Mouse (Mus musculus) intestine, embryonic 14.5 days (tissue): Measurements from ENCODE around the gene Caskin1. TPM values are rescaled to one million over a fixed set of nuclear protein-coding genes. Genes with fewer than 3 reads are reported as not detected.

Experiments used
- ATAC-seq: fragments of 200-750 bp; cut with Nextera tagmentation; replicated peaks from 2 replicates; pipeline ENCODE4 v1.8.0; 2017; ENCODE audit warnings: low read depth, moderate number of reproducible peaks, moderate TSS enrichment, moderate library complexity; ENCODE audit not compliant: low FRiP score, low TSS enrichment
- DNase-seq: peaks from one replicate; pipeline ENCODE4 v3.0.0-alpha.2; 2018; ENCODE audit warnings: low spot score
- H3K27ac ChIP-seq: fragments of 300-500 bp; sonication (generic); 2 replicates; pipeline ENCODE4 v1.5.1; 2014; ENCODE audit warnings: low read depth, mild to moderate bottlenecking, control low read depth
- H3K27me3 ChIP-seq: fragments of 300-500 bp; sonication (generic); replicated peaks from 2 replicates; pipeline ENCODE4 v1.6.1; 2014; ENCODE audit warnings: low read length, control low read depth; ENCODE audit not compliant: control insufficient read depth, insufficient read depth
- H3K36me3 ChIP-seq: fragments of 300-500 bp; sonication (generic); 2 replicates; pipeline ENCODE4 v1.6.1; 2014; ENCODE audit warnings: low read length, control low read depth; ENCODE audit not compliant: control insufficient read depth, insufficient read depth
- H3K4me1 ChIP-seq: fragments of 300-500 bp; sonication (generic); replicated peaks from 2 replicates; pipeline ENCODE4 v1.6.1; 2014; ENCODE audit warnings: low read length, control low read depth, mixed read lengths; ENCODE audit not compliant: control insufficient read depth, insufficient read depth
- H3K4me2 ChIP-seq: fragments of 300-500 bp; sonication (generic); 2 replicates; pipeline ENCODE4 v1.6.1; 2014; ENCODE audit warnings: low read length
- H3K4me3 ChIP-seq: fragments of 300-500 bp; sonication (generic); 2 replicates; pipeline ENCODE4 v1.5.1; 2014; ENCODE audit warnings: low read depth, low read length, control low read depth, mixed read lengths
- H3K9ac ChIP-seq: fragments of 300-500 bp; sonication (generic); 2 replicates; pipeline ENCODE4 v1.6.1; 2014; ENCODE audit warnings: mild to moderate bottlenecking, low read length
- H3K9me3 ChIP-seq: fragments of 300-500 bp; sonication (generic); 2 replicates; pipeline ENCODE4 v1.6.1; 2016; ENCODE audit warnings: low read length, control low read depth; ENCODE audit not compliant: control insufficient read depth
- WGBS: fragments of 180-500 bp; shearing (Covaris S2); extraction: QIAGEN DNeasy Blood & Tissue Kit; methylation state at CpG from one replicate; pipeline ENCODE4 v1.1.7; 2014; 5-methylcytosine and 5-hydroxymethylcytosine counted together
- polyA plus RNA-seq: library from polyadenylated mRNA; unstranded; fragments of >200 nt; fragmentation: Nextera tagmentation; extraction: Ambion mirVana; gene quantifications from 2 replicates; pipeline ENCODE4 v1.2.1, GENCODE M21; 2014

The Caskin1 gene
- polyA plus RNA-seq, 1 experiment from 2014 or later: 2.8 TPM

DNA sequence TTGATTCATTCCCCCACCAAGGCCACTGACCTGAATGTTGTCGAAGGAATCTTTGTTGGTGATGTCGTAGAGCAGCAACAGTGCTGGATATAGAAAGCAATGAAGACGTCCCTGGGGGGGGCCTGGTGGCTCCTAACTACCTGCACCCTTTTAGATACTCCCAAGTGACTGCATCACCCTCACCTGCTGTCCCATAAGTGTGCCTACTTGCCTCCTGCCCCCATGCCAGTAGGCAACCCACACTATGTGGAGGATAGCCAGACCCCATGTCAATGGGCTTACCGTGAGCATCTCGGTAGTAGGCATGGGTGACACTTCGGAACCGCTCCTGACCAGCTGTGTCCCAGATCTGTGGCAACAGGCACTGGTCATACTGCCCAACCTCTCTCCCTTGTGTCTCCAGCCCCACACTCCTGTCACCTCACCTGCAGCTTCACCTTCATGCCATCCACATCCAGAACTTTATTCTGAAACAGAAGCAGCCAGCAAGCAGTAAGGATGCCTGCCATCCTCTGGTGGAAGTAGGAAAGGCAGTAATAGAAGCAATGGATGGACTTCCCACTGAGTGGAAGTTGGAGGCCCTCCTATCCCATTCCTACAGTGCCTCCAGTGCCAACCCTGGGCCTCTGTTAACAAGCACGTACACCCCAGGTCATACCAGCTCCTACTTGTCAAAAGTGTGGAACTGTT is 42.1 kb downstream of the Caskin1 start:
- no peaks in the 10 kb centered on the region for H3K27me3 ChIP-seq
- H3K27ac ChIP-seq: no peak overlapping the region
- no peaks in the 10 kb centered on the region for H3K9me3 ChIP-seq
- peaks cover 38% of the 10 kb centered on the region for H3K4me1 ChIP-seq
- DNase-seq (no peak), ATAC-seq (no peak)
- peak overlapping the region; percentile 93 for H3K9ac ChIP-seq
- H3K4me2 ChIP-seq: peak overlapping the region; percentile 97
- 36% methylated on average over 8 of the region's 8 CpGs for WGBS
- peak overlapping the region; percentile 87; the same call in 1 of the 2 replicates for H3K4me3 ChIP-seq
- H3K36me3 ChIP-seq: peaks cover 28% of the 10 kb centered on the region

DNA sequence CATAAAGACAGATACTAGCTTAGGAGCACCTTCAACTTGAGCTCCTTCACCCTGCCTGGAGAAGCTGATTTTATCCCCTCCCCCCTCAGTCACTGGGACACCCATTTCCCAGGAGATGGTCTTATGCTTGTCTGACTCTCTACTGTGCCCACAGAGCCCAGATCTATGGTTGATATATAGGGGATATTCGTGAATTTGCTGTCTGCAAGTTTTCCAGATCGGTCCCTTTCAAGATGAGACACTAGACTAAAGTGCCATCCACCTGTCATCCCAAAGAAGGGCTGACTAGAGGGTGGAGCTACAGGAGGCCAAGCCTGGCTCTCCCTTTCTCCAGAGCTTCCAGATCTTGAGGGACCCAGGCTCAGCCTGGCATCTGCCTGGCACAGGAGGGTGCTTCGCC is 42.7 kb downstream of the Caskin1 start:
- no peaks in the 10 kb centered on the region for H3K9me3 ChIP-seq
- 0 out of 2 replicates have a peak overlapping the region, but pooled peaks have one; percentile 0 for H3K4me3 ChIP-seq
- DNase-seq (no peak), ATAC-seq (no peak)
- H3K9ac ChIP-seq: no peak overlapping the region
- no peaks in the 10 kb centered on the region for H3K27me3 ChIP-seq
- peaks cover 28% of the 10 kb centered on the region for H3K36me3 ChIP-seq
- H3K4me1 ChIP-seq: peaks cover 34% of the 10 kb centered on the region
- no peak overlapping the region for H3K27ac ChIP-seq
- 75% methylated on average over 3 of the region's 3 CpGs for WGBS
- H3K4me2 ChIP-seq: no peak overlapping the region

DNA sequence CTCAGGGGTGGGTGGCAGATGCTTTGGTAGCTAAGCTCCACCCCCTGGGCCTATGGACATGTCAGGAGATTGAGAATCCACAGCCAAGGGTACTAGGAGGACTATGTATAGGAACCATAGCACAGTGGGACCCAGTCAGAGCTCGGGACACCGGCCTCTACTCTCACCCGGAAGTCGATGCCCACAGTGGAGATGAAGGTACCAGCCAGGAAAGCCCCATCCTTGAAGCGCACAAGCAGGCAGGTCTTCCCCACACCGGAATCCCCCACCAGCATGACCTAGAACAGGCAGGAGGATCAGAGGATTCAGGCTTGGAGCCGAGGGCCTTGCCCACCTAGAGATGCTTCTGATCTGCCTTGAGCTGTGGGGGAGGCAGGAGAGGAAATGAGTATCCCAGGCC is 43.6 kb downstream of the Caskin1 start:
- ATAC-seq (no peak), DNase-seq (no peak)
- Histone ChIP-seq H3K36me3 (peaks cover 28% of the 10 kb centered on the region), H3K9me3 (no peaks in the 10 kb centered on the region), H3K4me1 (peaks cover 24% of the 10 kb centered on the region), H3K4me3 (no peak overlapping the region), H3K27me3 (no peaks in the 10 kb centered on the region), H3K9ac (no peak overlapping the region), H3K4me2 (no peak overlapping the region), H3K27ac (no peak overlapping the region)
- 74% methylated on average over 7 of the region's 7 CpGs for WGBS

DNA sequence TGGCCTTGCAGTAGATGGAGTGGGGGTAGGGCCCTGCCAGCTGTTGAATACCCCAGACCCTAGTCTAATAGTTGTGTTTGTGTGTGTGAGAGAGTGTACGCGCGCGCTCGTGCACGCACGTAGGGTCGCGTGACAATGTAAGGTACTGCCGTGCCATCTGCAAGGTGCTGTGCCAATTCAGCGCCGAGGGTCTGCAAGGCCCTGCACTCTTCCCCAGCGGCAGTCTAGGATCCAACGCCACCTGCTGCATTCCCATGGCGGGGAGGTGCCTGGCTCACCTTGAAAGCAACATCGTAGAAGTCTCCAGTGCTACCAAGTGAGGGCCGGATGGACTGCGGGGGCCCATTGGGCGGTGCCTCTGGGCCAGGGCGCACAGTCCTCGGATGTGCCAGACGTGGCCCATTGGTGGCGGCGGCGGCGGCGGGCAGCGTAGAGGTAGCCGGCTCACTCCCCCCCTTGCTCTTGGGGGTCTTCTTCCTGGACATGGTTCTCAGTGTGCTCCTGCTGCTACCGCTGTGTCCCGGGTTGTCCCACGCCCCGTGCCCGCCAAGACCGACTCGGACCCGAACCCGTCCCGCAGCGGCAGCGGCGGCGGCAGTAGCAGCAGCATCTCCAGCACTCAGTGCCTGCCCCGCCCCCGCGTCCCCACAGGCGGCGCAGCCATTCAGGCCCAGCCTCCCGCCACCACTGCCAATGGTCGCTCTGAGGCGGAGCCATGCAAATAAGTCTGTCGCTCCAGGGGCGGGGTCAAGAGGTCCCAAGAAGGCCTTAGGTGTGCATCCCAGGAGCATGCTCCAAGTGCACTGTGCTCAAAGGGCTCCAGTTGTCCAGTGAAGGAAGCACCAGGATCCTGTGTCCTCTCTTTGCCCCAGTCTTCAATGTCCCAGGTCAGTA is 44.9 kb downstream of the Caskin1 start:
- 0 out of 2 replicates have a peak overlapping the region, but pooled peaks have one; percentile 14 for H3K9ac ChIP-seq
- peak overlapping the region; percentile 69 for H3K4me2 ChIP-seq
- ATAC-seq (peak; percentile 52), DNase-seq (peak; percentile 81)
- peaks cover 23% of the 10 kb centered on the region for H3K4me1 ChIP-seq
- no peak overlapping the region for H3K27ac ChIP-seq
- 6% methylated on average over 53 of the region's 53 CpGs for WGBS
- peak overlapping the region; percentile 23 for H3K4me3 ChIP-seq
- no peaks in the 10 kb centered on the region for H3K9me3 ChIP-seq
- peaks cover 28% of the 10 kb centered on the region for H3K36me3 ChIP-seq
- no peaks in the 10 kb centered on the region for H3K27me3 ChIP-seq

DNA sequence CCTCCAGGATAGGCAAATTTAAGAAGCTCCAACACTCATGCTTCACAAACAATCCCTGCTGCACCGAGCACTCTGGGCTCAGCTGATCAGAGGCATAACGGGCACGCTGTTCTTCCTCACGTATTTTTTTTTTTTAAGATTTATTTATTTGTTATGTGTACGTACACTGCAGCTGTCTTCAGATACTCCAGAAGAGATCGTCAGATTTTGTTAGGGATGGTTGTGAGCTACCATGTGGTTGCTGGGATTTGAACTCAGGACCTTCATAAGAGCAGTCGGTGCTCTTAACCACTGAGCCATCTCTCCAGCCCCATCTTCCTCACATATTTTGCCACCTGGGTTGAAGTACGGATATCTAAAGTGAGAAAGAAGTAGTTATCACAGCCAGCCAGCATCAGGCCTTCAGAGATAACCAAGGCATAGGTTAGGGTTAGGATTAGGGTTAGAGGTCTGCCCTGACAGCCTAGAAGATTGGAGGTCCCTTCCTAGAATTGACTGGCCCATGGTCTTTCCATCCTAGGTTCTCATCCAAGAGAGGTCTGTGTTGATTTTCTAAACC is 45.8 kb downstream of the Caskin1 start, which contains the start of gene Rab26:
Gene Rab26, minus strand, starts transcription at position 51 of the 559 bp plus-strand sequence.
- Histone ChIP-seq H3K9ac (0 out of 2 replicates have a peak within 1 kb of the TSS, but pooled peaks have one; percentile 14), H3K4me3 (peak within 1 kb of the TSS; percentile 23), H3K27me3 (no peaks in the 10 kb centered on the region), H3K27ac (no peak within 1 kb of the TSS), H3K9me3 (no peaks in the 10 kb centered on the region), H3K4me2 (peak within 1 kb of the TSS; percentile 69), H3K36me3 (peaks cover 22% of the 10 kb centered on the region), H3K4me1 (peaks cover 21% of the 10 kb centered on the region)
- 87% methylated on average over 8 of the region's 8 CpGs for WGBS
- no peak for DNase-seq
- no peak for ATAC-seq

DNA sequence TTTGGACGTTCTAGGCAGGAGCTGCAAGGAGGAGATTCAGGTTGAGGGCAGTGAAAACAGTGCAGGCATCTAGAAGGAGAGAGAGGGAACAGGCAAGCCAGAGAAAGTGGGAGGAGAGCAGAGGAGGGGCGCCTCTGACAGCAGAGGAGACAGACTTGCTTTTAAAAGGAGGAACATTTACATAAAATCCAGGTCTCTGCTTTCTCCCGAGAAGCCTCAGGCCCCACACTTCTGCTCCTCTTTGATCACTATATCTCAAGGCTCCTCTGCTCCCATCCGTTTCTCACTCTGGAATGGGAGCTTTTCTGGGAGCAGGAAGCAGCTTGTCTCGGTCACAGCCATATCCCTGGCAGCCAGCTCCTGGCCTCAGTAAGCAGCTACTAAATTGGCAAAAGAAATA is 46.9 kb downstream of the Caskin1 start:
- no peaks in the 10 kb centered on the region for H3K27me3 ChIP-seq
- peaks cover 10% of the 10 kb centered on the region for H3K4me1 ChIP-seq
- H3K9ac ChIP-seq: no peak overlapping the region
- H3K27ac ChIP-seq: no peak overlapping the region
- H3K4me3 ChIP-seq: no peak overlapping the region
- WGBS: 41% methylated on average over 5 of the region's 5 CpGs
- no peaks in the 10 kb centered on the region for H3K9me3 ChIP-seq
- no peak for ATAC-seq
- peaks cover 12% of the 10 kb centered on the region for H3K36me3 ChIP-seq
- H3K4me2 ChIP-seq: no peak overlapping the region
- DNase-seq: no peak

DNA sequence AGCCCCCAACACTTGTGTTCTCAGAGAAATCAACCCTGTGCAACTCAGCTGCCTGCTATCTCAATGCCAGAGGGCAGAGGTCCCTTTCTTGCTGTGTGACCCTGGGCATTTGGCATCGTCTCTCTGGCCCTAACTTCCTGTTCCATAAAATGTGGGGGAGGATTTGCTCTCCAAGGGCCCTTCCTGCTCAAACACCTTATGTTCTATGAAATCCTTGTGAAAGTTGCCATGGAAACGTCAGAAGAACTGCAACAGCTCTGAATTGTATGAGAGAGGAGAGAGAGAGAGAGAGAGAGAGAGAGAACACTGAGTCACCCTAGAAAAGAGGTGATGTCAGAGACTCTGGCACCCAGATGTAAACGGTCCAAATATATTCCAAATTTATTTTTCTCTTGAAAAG is 49.1 kb downstream of the Caskin1 start:
- H3K9me3 ChIP-seq: no peaks in the 10 kb centered on the region
- H3K4me2 ChIP-seq: no peak overlapping the region
- no peaks in the 10 kb centered on the region for H3K27me3 ChIP-seq
- H3K27ac ChIP-seq: no peak overlapping the region
- peaks cover 7% of the 10 kb centered on the region for H3K4me1 ChIP-seq
- H3K9ac ChIP-seq: no peak overlapping the region
- H3K36me3 ChIP-seq: no peaks in the 10 kb centered on the region
- DNase-seq (no peak), ATAC-seq (no peak)
- 34% methylated on average over 3 of the region's 3 CpGs for WGBS
- no peak overlapping the region for H3K4me3 ChIP-seq

DNA sequence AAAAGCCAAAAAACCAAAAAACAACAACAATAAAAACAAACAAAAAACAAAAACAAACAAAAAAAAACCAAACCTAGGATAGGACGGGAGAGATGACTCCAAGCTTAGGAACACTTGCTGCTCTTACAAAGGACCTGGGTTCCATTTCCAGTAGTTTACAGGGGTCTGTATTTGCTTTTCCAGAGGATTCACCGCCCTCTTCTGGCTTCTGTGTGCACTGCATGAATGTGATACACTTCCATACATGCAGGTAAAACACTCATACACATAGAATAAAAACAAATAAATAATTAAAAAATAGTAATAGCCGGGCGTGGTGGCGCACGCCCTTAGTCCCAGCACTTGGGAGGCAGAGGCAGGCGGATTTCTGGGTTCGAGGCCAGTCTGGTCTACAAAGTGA is 50.5 kb downstream of the Caskin1 start:
- 69% methylated on average over 8 of the region's 8 CpGs for WGBS
- ATAC-seq (no peak; the same call in 1 of the 2 replicates), DNase-seq (peak; percentile 75)

More for the DNA sequence above, 50.5 kb downstream of the Caskin1 start:
- Histone ChIP-seq H3K36me3 (no peaks in the 10 kb centered on the region), H3K4me1 (no peaks in the 10 kb centered on the region), H3K9me3 (no peaks in the 10 kb centered on the region), H3K4me2 (no peak overlapping the region), H3K27ac (no peak overlapping the region), H3K27me3 (no peaks in the 10 kb centered on the region), H3K9ac (no peak overlapping the region), H3K4me3 (no peak overlapping the region)
